Mouse (Mus musculus) c-Kit-positive CD71-positive TER-119-negative erythroid progenitor cells, embryonic 14.5 days (primary cell): ENCODE results near the gene Lima1.
"Not testable (repeated sequence)": the region's sequence is repeated elsewhere in the genome, so short reads cannot be mapped to it uniquely, and the experiment has no call there.

Source experiments
- DNase-seq: peaks from one replicate; pipeline ENCODE4 v3.0.0-alpha.2; 2013; ENCODE audit warnings: low read depth

Gene Lima1

GRCm38 (mm10) chr15:99875334-99875869, at the start of gene Lima1:
Lima1 (minus strand) TSS chr15:99875456.
- peak; percentile 62 for DNase-seq

- DNase-seq: no peak
Measured at GRCm38 (mm10) chr15:99919601-99920158, 44.4 kb upstream of the Lima1 start.

DNA sequence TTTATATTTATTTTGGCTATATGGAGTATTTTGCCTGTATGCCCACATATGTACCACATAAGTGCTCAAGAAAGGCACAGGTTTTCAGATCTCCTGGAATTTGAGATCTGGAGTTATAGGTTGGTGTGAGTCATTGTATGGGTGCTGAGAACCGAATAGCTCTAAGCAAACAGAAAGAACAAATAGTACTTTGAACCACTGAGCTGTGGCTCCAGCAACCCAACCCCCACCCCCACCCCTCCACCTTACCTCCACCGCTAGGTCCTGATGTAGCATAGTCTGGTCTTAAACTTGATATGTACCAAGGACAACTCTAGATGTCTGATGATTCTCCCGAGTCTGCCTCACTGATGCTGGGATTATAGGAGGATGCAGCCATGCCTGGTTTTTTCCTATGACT, 42.0 kb upstream of the Lima1 start:
- no peak for DNase-seq

DNA sequence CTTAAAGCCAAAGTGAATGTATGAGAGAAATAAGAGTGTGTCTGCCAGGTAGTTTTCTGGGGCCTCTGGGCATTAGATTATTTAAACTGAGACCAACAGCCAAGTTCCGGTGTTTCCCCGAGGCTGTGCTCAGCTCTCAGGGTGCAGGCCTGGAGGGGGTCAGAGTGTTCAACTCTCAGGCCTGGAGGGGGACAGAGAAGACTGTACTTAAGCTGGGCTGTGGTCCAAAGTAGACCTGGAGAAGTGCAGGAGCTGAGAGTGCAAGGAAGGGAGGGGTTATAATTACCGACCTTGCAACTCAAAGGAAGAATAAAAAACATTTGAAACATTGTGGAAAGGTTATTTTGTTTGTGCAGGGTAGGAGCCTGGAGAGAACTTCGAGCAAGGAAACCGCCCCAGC, 39.4 kb upstream of the Lima1 start:
- DNase-seq: no peak

DNA sequence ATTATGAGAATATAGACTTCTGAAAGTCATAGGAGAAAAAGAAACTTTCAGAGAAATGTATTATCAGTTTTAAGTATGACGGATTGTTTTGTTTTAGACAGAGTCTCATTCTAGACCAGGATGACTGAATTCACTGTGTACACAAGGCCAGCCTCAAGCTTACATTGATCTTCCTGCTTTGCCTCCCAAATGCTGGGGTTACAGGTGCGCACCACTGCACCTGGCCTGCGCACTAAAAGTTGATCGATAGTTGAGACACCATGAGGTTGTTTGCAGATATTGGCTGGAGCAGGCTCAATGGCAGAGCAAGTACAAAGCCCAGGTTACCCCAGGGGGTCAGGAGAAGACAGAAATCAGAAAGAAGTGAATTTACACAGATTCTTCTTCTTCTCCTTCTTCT, 36.5 kb upstream of the Lima1 start:
- DNase-seq: no peak

GRCm38 (mm10) chr15:99909339-99909996, 34.2 kb upstream of the Lima1 start:
- DNase-seq: peak; percentile 8

- DNase-seq: no peak
Measured at GRCm38 (mm10) chr15:99907514-99907913, 32.3 kb upstream of the Lima1 start.

DNA sequence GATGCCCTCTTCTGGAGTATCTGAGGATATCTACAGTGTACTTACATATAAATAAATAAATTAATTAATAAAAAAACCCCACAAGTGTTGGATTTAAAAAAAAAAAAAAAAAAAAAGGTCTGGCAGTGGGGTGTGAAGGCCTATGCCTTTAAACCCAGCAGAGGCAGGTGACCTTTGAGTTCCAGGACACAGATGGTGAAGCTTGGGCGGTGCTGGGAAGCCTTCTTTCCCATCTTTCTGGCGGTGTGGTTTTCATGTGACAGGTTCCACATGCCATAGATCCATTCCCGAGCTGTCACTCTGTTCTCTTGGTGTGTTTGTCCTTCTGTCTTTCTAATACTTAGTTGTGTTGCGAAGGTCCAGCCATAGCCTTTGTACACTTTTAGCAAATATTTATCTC, 31.8 kb upstream of the Lima1 start:
- no peak for DNase-seq

DNA sequence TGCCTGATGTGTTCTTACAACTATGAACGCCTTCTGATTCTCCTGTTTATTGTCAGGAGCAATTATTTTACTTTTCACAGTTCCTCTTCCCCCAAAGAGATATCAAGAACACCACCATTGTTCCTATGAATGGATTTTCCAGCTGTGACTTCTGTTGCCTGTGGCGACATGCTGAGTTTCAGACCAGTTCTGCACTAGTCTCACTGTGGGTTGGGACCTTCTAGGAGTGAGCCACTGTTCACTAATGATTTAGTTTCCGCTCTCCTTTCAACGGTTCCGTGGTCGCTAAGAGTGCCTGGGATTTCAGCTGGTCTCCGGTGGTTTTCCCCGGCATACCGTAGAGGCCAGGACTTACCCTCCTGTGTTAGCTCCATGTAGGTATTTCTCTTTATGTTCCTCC, 29.6 kb upstream of the Lima1 start:
- DNase-seq: no peak

GRCm38 (mm10) chr15:99904333-99904732, 29.1 kb upstream of the Lima1 start:
- DNase-seq: peak; percentile 35

GRCm38 (mm10) chr15:99903227-99903626, 28.0 kb upstream of the Lima1 start:
- DNase-seq: no peak

DNA sequence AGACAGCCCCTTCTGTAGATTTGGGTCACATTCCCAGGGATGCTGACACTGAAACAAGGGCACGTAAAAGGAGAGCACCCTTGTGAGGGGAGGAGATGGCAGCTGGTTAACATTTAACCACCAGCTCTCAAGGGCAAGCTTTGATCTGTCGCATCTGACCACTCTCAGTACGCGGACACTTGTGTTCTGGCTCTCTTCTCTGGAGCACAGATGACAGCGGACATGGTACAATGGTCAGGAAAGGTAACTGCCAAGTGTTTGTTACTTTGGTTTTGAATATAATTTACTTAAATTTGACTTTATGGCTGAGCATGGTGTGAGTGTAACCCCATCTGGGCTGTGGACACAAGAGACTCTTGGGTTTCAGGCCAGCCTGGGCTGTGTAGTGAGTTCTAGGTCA, 27.5 kb upstream of the Lima1 start:
- no peak for DNase-seq

- no peak for DNase-seq
Measured at GRCm38 (mm10) chr15:99896621-99897020, 21.4 kb upstream of the Lima1 start.

DNA sequence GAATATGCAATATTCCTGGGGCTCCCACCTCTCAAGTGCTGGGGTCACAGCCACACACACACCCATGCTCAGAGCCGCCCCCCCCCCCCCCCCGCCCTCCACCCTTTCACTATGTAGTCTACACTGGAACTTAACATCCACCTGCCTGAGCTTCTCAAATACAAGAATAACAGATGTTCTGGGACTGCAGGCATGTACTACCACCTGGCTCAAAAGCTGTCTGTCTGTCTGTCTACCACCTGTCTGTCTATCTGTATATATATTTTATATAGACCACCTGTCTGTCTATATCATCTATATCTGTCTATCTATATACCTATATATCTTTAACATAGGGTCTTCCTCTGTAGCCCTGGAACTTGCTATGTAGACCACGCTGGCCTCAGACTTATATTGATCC, 16.1 kb upstream of the Lima1 start:
- DNase-seq: no peak

- no peak for DNase-seq
Measured at GRCm38 (mm10) chr15:99890412-99891236, 15.4 kb upstream of the Lima1 start.

DNA sequence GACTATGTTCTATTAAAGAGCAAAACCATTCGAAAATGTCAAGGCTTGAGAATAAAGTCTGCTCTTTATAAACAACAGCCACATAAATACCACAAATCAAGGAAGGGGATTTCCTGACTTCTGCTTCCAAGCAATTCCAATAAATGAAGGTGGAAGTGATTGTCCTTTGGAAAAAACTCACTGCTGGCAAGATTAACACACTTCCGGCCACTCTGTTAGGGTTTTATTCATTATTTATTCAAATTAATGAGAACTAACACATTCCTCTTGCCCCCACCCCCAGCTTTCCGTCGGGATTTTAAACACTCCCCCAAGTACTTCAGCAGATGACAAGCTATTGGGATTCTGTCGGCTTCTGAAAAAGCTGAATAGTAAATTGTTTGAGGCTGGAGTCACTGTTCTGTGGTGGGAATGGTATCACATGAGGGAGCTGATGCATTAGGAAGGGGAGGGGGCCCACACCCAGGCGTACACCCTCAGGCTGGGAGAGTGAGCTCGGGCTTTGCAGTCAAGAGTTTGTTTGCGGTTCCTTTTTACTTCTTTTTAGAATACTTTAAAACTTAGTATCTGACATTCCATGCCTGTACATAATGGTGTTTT, 14.1 kb upstream of the Lima1 start:
- DNase-seq: no peak

- DNase-seq: not testable (repeated sequence)
Measured at GRCm38 (mm10) chr15:99887130-99887529, 11.9 kb upstream of the Lima1 start.

GRCm38 (mm10) chr15:99884038-99884437, 8.8 kb upstream of the Lima1 start:
- no peak for DNase-seq

GRCm38 (mm10) chr15:99878541-99878940, 3.3 kb upstream of the Lima1 start:
- no peak for DNase-seq

DNA sequence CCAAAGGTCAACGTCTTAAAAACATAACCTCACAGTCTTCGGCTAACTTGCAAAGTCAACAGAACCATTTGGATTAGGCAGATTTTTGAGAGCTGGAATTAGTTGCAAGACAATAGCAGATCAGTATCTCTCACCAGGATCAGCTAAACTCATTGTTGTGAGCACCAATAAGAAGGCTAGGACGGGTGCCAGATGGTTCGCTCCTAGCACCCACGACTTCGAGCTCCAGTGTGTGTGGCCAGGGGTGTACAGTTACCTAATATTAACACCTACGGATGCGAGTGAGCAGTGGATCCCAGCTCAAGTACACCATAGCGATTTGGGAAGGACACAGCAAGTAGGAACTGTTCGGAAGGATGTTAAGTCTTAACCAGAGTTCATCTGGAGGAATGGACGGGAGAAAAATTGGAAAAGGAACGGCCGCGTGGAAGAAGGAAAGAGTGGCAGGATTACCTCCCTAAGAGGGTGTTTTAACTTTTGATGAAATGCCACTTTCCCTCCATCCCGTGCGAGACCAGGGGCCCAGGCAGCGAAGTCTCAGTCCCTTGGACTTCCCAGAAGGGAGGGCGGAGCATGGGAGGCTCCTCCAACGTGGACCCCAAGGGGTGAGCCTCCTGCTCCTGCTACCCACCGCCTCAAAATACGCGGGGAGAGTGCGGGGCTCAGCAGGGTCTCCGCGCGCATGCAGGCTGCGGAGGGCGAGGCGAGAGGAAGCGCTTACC, 483 bp downstream of the Lima1 start:
- no peak for DNase-seq

- DNase-seq: no peak
Measured at GRCm38 (mm10) chr15:99872543-99872942, 2.7 kb downstream of the Lima1 start.

DNA sequence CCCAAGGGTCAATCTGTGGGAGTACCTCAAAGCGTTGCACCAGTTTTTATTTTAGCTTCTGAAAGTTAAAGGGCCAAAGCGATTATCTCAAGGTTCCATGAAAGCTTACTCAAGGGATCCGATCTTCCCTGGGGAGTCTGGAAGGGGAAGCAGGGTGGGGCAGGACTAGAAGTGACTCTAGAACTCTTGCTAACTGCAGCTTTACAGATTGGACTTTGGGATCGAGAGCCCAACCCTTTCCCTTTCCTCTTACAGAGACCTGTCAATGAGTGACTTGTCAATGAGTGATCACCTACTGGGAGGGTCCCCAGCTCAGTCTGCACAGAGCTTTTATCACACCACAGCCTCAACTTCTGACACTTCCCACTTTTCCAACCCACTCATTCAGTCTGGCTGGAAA, 7.6 kb downstream of the Lima1 start:
- no peak for DNase-seq
